Mouse (Mus musculus) neural tube, embryonic 11.5 days (tissue): ENCODE results near the gene Edaradd. TPM values are rescaled to one million over a fixed set of nuclear protein-coding genes. Genes with fewer than 3 reads are reported as not detected.

ENCODE experiments used
- ATAC-seq: fragments of 200-750 bp; cut with Nextera tagmentation; 2 replicates; pipeline ENCODE4 v1.8.0; 2017; ENCODE audit warnings: moderate number of reproducible peaks, mild to moderate bottlenecking, moderate TSS enrichment, moderate library complexity; ENCODE audit not compliant: insufficient read depth, low FRiP score, low TSS enrichment
- DNase-seq: peaks from one replicate; pipeline ENCODE4 v3.0.0-alpha.2; 2015; ENCODE audit warnings: low spot score
- H3K27ac ChIP-seq: fragments of 300-500 bp; sonication (generic); 2 replicates; pipeline ENCODE4 v1.5.1; 2014; ENCODE audit warnings: low read depth, mild to moderate bottlenecking, low read length
- H3K27me3 ChIP-seq: fragments of 300-500 bp; sonication (generic); 2 replicates; pipeline ENCODE4 v1.6.1; 2014; ENCODE audit warnings: mild to moderate bottlenecking, low read length, mixed read lengths; ENCODE audit not compliant: control insufficient read depth, insufficient read depth
- H3K36me3 ChIP-seq: fragments of 300-500 bp; sonication (generic); 2 replicates; pipeline ENCODE4 v1.6.1; 2014; ENCODE audit warnings: mild to moderate bottlenecking, low read length, moderate library complexity, mixed read lengths; ENCODE audit not compliant: control insufficient read depth, insufficient read depth
- H3K4me1 ChIP-seq: fragments of 300-500 bp; sonication (generic); 2 replicates; pipeline ENCODE4 v1.6.1; 2014; ENCODE audit warnings: low read length, mixed read lengths; ENCODE audit not compliant: control insufficient read depth, insufficient read depth
- H3K4me2 ChIP-seq: fragments of 300-500 bp; sonication (generic); 2 replicates; pipeline ENCODE4 v1.6.1; 2014; ENCODE audit warnings: low read depth, mild to moderate bottlenecking, moderate library complexity
- H3K4me3 ChIP-seq: fragments of 300-500 bp; sonication (generic); 2 replicates; pipeline ENCODE4 v1.5.1; 2014; ENCODE audit warnings: low read depth, low read length
- H3K9ac ChIP-seq: fragments of 300-500 bp; sonication (generic); 2 replicates; pipeline ENCODE4 v1.6.1; 2014; ENCODE audit warnings: mild to moderate bottlenecking, low read length
- H3K9me3 ChIP-seq: fragments of 300-500 bp; sonication (generic); 2 replicates; pipeline ENCODE4 v1.6.1; 2016; ENCODE audit warnings: low read length; ENCODE audit not compliant: control insufficient read depth
- WGBS: fragments of 180-500 bp; shearing (Covaris S2); extraction: QIAGEN DNeasy Blood & Tissue Kit; methylation state at CpG from one replicate; pipeline ENCODE4 v1.1.7; 2014; 5-methylcytosine and 5-hydroxymethylcytosine counted together
- polyA plus RNA-seq: library from polyadenylated mRNA; unstranded; fragments of >200 nt; fragmentation: Nextera tagmentation; extraction: Ambion mirVana; gene quantifications from 2 replicates; pipeline ENCODE4 v1.2.1, GENCODE M21; 2014

Gene Edaradd
- polyA plus RNA-seq, 1 experiment from 2014 or later, result 1.0 TPM

GRCm38 (mm10) chr13:12559462-12560120 lies 39.4 kb upstream of the Edaradd start:
- no peak overlapping the region for H3K27ac ChIP-seq
- no peak overlapping the region for H3K4me2 ChIP-seq
- H3K9ac ChIP-seq, result no peak overlapping the region
- no peaks in the 10 kb centered on the region for H3K9me3 ChIP-seq
- DNase-seq (no peak), ATAC-seq (no peak)
- no peaks in the 10 kb centered on the region for H3K4me1 ChIP-seq
- 63% methylated on average over 6 of the region's 6 CpGs for WGBS
- H3K27me3 ChIP-seq, result no peaks in the 10 kb centered on the region
- no peaks in the 10 kb centered on the region for H3K36me3 ChIP-seq
- no peak overlapping the region for H3K4me3 ChIP-seq

GRCm38 (mm10) chr13:12559044-12559443 lies 38.8 kb upstream of the Edaradd start:
- Histone ChIP-seq H3K27me3 (no peaks in the 10 kb centered on the region), H3K4me3 (no peak overlapping the region), H3K36me3 (no peaks in the 10 kb centered on the region), H3K9ac (no peak overlapping the region), H3K4me1 (no peaks in the 10 kb centered on the region), H3K9me3 (no peaks in the 10 kb centered on the region), H3K4me2 (no peak overlapping the region), H3K27ac (no peak overlapping the region)
- 64% methylated on average over 3 of the region's 3 CpGs for WGBS
- ATAC-seq, result no peak
- no peak for DNase-seq

GRCm38 (mm10) chr13:12554211-12554610 lies 34.0 kb upstream of the Edaradd start:
- ATAC-seq (no peak), DNase-seq (no peak)
- H3K27ac ChIP-seq, result no peak overlapping the region
- no peaks in the 10 kb centered on the region for H3K4me1 ChIP-seq
- no peaks in the 10 kb centered on the region for H3K36me3 ChIP-seq
- no peak overlapping the region for H3K4me2 ChIP-seq
- 70% methylated on average over 4 of the region's 4 CpGs for WGBS
- no peak overlapping the region for H3K4me3 ChIP-seq
- no peaks in the 10 kb centered on the region for H3K9me3 ChIP-seq
- H3K27me3 ChIP-seq, result no peaks in the 10 kb centered on the region
- H3K9ac ChIP-seq, result no peak overlapping the region

- ATAC-seq (no peak), DNase-seq (no peak)
- Histone ChIP-seq H3K36me3 (no peaks in the 10 kb centered on the region), H3K4me3 (no peak overlapping the region), H3K9ac (no peak overlapping the region), H3K27ac (no peak overlapping the region), H3K27me3 (no peaks in the 10 kb centered on the region), H3K4me2 (no peak overlapping the region), H3K4me1 (no peaks in the 10 kb centered on the region), H3K9me3 (no peaks in the 10 kb centered on the region)
- 89% methylated on average over 8 of the region's 8 CpGs for WGBS
These were observed 23.8 kb upstream of the Edaradd start for GRCm38 (mm10) chr13:12543880-12544568.

DNA sequence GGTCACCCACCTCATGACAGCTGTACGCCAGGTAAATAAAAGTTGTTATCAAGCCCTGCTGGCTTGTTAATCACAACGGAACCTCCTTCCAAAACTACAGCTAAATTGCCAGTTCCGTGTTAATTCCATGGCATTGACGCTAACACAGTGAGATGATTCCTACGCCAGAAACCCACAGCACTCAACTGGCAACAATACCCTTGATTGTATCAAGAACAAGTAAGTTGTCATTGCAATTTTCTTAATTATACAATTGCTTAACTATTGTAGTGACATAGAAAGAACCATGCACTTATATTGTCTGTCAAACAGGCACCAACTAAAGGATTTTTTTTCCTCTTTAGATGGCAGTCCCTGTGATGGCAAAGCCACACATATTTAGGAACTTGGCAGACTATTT lies 23.0 kb upstream of the Edaradd start:
- no peak overlapping the region for H3K4me2 ChIP-seq
- no peak overlapping the region for H3K27ac ChIP-seq
- H3K9ac ChIP-seq, result no peak overlapping the region
- H3K27me3 ChIP-seq, result no peaks in the 10 kb centered on the region
- H3K36me3 ChIP-seq, result no peaks in the 10 kb centered on the region
- H3K4me1 ChIP-seq, result no peaks in the 10 kb centered on the region
- DNase-seq, result no peak
- H3K9me3 ChIP-seq, result no peaks in the 10 kb centered on the region
- no peak for ATAC-seq
- H3K4me3 ChIP-seq, result no peak overlapping the region
- WGBS, result 87% methylated on average over 5 of the region's 5 CpGs

DNA sequence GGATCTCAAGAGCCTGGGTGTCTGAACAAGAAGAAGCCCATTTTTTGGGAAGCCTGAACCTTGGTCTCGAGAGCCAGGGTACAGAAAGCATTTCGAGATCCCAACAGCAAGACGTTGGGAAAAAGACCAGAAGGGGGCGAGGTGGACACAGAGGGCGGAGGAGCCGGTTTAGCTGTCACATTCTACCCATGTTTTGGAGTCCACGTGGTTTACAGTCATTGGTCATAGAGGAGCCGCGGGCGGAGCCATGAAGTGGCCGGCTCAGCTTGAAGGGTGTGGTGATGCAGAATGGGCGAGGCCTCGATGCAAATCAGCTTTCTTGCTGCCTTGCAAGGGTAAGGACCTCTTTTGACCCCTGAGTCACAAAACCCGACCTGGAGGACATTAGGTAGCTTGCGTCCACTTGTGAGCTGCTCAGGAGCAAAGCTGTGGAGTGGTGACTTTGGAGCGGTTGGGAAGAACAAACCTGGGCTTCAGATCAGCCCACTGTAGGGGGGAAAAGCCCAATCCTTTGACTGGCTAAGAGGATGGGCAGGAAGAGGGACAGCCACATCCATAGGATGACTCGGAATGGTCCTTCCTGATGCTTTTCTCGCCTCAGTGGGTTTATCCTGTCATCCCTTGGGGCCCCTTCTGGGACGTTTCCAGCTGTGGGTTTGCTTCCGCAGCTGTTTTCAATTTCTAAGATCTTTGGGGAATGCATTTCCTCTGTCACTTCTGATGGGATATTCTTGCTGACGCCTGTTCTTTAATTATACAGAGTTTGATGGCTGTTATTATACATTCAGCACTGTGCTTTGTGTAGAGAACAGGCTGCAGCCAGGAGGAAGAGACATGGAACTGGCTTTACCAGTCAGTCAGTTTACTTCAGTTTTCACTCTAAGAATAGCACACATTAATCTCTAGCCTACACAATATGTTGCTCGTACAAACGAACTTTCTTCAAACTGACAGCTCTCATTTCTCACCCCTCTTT lies 22.1 kb upstream of the Edaradd start:
- ATAC-seq (peak; percentile 67; the same call in 1 of the 2 replicates), DNase-seq (peak; percentile 59)
- Histone ChIP-seq H3K27ac (no peak overlapping the region), H3K4me2 (no peak overlapping the region), H3K9me3 (no peaks in the 10 kb centered on the region), H3K4me1 (no peaks in the 10 kb centered on the region), H3K27me3 (no peaks in the 10 kb centered on the region), H3K4me3 (no peak overlapping the region), H3K36me3 (no peaks in the 10 kb centered on the region), H3K9ac (no peak overlapping the region)
- 14% methylated on average over 23 of the region's 23 CpGs for WGBS

- Histone ChIP-seq H3K4me1 (no peaks in the 10 kb centered on the region), H3K36me3 (no peaks in the 10 kb centered on the region), H3K9ac (no peak overlapping the region), H3K9me3 (no peaks in the 10 kb centered on the region), H3K4me3 (no peak overlapping the region), H3K27me3 (no peaks in the 10 kb centered on the region), H3K4me2 (no peak overlapping the region), H3K27ac (no peak overlapping the region)
- no peak for DNase-seq
- 65% methylated on average over 13 of the region's 13 CpGs for WGBS
- ATAC-seq, result no peak
These were observed 19.9 kb upstream of the Edaradd start for GRCm38 (mm10) chr13:12540119-12540518.

DNA sequence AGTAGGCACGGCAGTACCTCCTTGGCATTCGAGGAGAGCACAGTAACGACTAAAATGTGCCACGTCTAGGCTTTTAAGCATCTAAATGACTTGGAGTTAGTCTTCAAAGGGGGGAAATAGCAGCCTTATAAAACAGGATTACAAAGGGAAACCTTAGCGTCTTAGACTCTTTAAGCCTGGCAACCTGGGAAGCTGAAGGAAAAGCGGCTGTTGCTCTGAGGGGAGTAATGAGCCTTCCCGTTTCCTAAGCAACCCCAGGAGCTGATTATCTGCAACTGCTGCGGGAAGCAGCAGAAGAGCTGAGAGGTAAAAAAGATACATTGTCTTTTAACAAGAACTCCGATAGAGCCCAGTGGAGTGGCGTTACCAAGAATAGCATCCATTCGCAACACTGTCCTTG lies 19.5 kb upstream of the Edaradd start:
- Histone ChIP-seq H3K4me2 (no peak overlapping the region), H3K9ac (no peak overlapping the region), H3K4me1 (no peaks in the 10 kb centered on the region), H3K9me3 (no peaks in the 10 kb centered on the region), H3K36me3 (no peaks in the 10 kb centered on the region), H3K27me3 (no peaks in the 10 kb centered on the region), H3K4me3 (no peak overlapping the region), H3K27ac (no peak overlapping the region)
- ATAC-seq (no peak), DNase-seq (no peak)
- 26% methylated on average over 11 of the region's 11 CpGs for WGBS
